Mouse (Mus musculus): ENCODE data around the gene Pyy.

GRCm38 (mm10) chr11:102116241-102116640, 8.6 kb upstream of the Pyy start:
- no peak for TF ChIP-seq CTCF (IDR thresholded peaks at IDR 0.05; ENCODE audit: control insufficient read depth, insufficient read depth, low read length)
- no peak for TF ChIP-seq POLR2A (IDR thresholded peaks at IDR 0.05; ENCODE audit: borderline replicate concordance, control insufficient read depth, low read depth, low read length)

All from bone marrow, adult 2 months (tissue).